Mouse (Mus musculus): ENCODE data around the gene Chil5. TPM values are rescaled to one million over a fixed set of nuclear protein-coding genes. Genes with fewer than 3 reads are reported as not detected.
"Not testable (repeated sequence)": the region's sequence is repeated elsewhere in the genome, so short reads cannot be mapped to it uniquely, and the experiment has no call there.

Gene Chil5
- total RNA-seq (2021), result not detected
- long read RNA-seq, experiment 1, result 0 reads
- long read RNA-seq, experiment 2, result 0 reads

DNA sequence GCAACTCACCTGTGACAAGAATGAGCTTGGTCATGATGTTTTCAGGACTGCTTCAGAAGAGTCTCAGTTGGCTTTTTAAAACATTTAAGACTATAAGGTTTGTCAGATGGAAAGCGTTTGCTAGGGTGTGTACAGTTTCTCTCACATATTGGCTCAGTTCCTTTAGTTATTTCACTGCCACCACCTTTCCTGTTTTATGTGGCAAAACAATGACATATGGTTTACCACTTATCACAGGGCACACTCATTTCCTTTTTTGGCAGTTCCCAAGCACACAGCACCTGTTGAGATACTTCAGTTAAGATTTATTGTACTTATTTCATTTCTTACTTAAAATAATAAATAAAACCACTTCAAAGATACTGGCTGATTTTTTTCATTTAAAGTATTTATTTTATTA lies at the start of gene Chil5:
Gene Chil5, minus strand, starts transcription at position 34 of the 400 bp plus-strand sequence.
- no peak for DNase-seq (ENCODE audit: extremely low spot score in 1 of 2, low spot score in 2 of 2)
- intact Hi-C loops (cut with DNase I), result no loop called here
- Histone ChIP-seq H3K27ac (no peak within 1 kb of the TSS), H3K4me3 (no peak within 1 kb of the TSS)
- TF ChIP-seq CTCF (IDR thresholded peaks at IDR 0.05), result no peak

DNA sequence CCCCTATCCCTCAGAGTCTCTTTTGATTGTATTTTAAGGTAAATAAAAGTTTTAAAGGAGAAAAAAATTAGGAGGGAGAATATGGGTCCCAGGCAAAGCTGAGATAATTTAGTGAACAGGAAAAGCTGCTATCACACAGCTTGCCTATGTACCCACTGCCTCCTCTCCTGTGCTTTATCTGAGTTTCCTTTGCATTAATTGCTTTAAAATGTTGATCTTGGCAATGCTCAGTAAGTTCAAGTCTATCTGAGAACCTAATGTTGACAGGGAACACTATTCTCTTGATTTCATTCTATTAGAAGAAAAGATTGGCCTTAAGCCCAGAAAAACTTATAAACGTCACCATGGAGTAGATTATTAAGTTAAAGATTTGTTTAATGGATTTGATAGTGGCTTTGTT lies 42.2 kb upstream of the Chil5 start:
- Histone ChIP-seq H3K4me3 (no peak overlapping the region), H3K27ac (no peak overlapping the region)
- no peak for TF ChIP-seq CTCF (IDR thresholded peaks at IDR 0.05)
- no peak for DNase-seq (ENCODE audit: extremely low spot score in 1 of 2, low spot score in 2 of 2)
- intact Hi-C loops (cut with DNase I), result no loop called here

DNA sequence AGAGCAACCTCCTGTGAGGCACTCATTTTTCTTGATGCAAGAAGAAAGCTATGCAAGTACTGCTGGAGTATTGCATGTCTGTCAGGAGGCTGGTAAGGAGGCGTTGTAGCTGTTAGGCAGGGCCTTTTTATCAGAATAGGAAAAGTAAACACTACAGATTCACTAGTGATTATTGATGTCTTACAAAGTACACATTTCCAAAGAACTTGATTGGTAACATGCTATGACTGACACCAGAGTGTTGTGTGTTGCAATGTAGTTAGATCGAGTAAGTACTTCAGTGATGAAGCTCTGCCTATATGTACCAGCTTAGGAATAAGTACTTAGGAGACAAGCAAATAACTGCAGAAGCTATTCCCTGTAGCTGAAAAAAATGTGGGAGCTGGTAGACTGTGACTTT lies 38.4 kb upstream of the Chil5 start:
- intact Hi-C loops (cut with DNase I), result no loop called here
- Histone ChIP-seq H3K4me3 (no peak overlapping the region), H3K27ac (no peak overlapping the region)
- TF ChIP-seq CTCF (IDR thresholded peaks at IDR 0.05), result no peak
- no peak for DNase-seq (ENCODE audit: extremely low spot score in 1 of 2, low spot score in 2 of 2)

DNA sequence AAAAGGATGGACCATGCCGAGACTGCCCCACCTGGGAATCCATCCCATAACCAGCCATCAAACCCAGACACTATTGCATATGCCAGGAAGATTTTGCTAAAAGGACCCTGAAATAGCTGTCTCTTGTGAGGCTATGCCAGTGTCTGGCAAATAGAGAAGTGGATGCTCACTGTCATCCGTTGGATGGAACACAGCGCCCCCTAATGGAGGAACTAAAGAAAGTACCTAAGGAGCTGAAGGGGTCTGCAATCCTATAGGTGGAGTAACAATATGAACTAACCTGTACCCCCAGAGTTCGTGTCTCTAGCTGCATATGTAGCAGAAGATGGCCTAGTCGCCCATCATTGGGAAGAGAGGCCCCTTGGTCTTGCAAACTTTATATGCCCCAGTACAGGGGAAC lies 35.1 kb upstream of the Chil5 start:
- H3K4me3 ChIP-seq; intact Hi-C loops (cut with DNase I); H3K27ac ChIP-seq; DNase-seq (ENCODE audit: extremely low spot score in 1 of 2, low spot score in 2 of 2): not testable (repeated sequence)

DNA sequence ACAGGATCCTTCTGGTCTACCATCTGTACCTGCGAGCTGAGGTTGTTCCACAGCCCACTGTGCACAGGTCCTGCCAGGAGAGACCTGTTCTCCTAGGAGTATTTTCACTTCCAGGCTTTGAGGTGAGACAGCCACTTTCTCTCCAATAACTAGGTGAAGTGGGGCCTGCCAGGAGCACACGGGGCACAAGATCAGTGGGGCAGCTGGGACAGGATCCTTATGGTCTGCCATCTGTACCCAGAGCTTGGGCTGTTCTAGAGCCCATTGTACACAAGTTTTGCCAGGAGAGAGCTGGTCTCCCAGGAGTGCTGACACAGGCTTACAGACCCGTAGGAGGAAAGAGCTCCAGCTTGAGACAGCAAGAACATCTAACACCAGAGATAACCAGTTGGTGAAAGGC lies 25.4 kb upstream of the Chil5 start:
- H3K4me3 ChIP-seq, result no peak overlapping the region
- H3K27ac ChIP-seq, result no peak overlapping the region
- DNase-seq (ENCODE audit: extremely low spot score in 1 of 2, low spot score in 2 of 2), result no peak
- intact Hi-C loops (cut with DNase I), result no loop called here
- no peak for TF ChIP-seq CTCF (IDR thresholded peaks at IDR 0.05)

DNA sequence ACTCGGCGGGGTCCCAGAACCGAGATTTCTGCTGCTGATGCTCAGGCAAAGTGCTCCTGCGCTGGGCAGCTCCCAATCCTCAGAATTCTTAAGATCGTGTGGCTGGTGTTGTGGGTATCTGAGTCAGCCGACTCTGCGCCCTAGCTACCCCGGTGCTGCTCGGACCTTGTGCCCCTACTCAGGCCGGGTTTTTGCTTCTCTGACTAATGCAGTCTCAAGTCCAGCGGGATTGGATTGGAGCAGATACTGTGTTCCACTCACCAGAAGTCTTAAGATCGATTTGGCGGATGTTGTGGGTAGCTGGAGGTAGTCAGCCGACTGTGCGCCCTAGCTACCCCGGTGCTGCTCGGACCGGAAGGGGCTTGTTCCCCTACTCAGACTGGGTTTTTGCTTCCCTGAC lies 19.3 kb upstream of the Chil5 start:
- DNase-seq (ENCODE audit: extremely low spot score in 1 of 2, low spot score in 2 of 2), result no peak
- intact Hi-C loops (cut with DNase I), result no loop called here
- TF ChIP-seq CTCF (IDR thresholded peaks at IDR 0.05), result no peak
- no peak overlapping the region for H3K27ac ChIP-seq
- no peak overlapping the region for H3K4me3 ChIP-seq

DNA sequence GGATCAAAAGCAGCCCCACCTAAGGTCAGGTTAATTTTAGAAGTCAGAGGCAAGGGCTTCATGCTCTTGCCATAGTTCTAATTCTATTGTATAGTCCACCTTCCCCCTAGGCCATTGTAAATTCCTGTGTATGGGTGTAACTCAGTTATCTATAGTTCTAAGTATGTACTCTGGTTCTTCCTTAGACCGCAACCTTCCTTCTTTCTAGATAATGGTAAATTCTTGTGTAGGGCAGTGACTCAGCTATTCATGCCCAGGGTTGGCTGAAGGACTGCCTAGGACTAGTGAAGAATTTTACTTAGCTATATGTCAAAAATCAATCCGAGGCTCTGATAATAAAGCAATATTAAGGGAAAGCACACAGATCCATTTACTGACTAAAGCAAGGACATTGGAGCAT lies 7.7 kb upstream of the Chil5 start:
- no peak for DNase-seq (ENCODE audit: extremely low spot score in 1 of 2, low spot score in 2 of 2)
- intact Hi-C loops (cut with DNase I), result no loop called here
- no peak overlapping the region for H3K27ac ChIP-seq
- H3K4me3 ChIP-seq, result no peak overlapping the region
- TF ChIP-seq CTCF (IDR thresholded peaks at IDR 0.05), result no peak

DNA sequence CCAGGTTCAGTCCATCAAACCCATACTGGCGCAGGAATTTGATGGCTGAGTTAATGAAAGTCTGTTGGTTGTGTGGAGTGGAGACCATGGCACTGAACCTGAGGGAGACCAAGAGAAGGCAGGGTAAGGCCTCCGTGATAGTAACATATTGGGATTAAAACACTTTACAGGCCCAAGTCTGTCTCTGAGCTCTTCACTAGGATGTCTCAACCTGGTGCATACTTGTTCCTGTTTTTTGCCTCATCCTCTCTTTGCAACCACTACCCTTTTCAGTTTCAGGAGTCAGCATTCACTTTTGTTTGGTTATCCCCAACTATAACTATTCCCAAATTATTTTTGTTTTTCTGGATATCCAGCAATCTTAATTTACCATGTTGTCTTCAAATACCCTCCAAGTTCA lies 8.5 kb downstream of the Chil5 start:
- TF ChIP-seq CTCF (IDR thresholded peaks at IDR 0.05), result no peak
- intact Hi-C loops (cut with DNase I), result loop anchor here (10.0 kb wide), 1 partner anchor 861 kb away; no protein-coding TSS in a partner anchor
- H3K4me3 ChIP-seq, result no peak overlapping the region

DNA sequence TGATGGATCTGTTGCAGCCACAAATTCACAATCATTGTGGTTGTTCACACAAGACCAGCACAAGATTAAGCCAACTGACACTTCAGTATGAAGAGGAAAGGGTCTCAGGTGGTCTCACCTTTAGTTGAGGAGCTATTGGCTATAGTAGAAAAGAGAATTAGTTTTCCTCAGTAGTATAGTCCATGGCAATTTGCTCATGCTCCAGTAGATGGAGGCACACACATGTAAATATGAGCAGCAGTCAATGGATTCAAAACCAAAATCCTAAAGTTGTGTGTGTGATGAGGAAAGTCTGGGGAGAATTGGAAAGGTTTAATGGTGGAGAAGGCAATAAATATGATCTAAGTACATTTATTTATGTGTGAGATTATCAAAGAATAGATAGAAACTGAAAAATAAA lies 10.8 kb downstream of the Chil5 start:
- peak; percentile 65 for TF ChIP-seq CTCF (IDR thresholded peaks at IDR 0.05)
- intact Hi-C loops (cut with DNase I), result loop anchor here (1.0 to 10.0 kb wide), 2 partner anchors 426 to 863 kb away; no protein-coding TSS in a partner anchor
- no peak for DNase-seq (ENCODE audit: extremely low spot score in 1 of 2, low spot score in 2 of 2)

More for the DNA sequence above, 8.5 kb downstream of the Chil5 start:
- DNase-seq (ENCODE audit: extremely low spot score in 1 of 2, low spot score in 2 of 2), result no peak
- H3K27ac ChIP-seq, result no peak overlapping the region

DNA sequence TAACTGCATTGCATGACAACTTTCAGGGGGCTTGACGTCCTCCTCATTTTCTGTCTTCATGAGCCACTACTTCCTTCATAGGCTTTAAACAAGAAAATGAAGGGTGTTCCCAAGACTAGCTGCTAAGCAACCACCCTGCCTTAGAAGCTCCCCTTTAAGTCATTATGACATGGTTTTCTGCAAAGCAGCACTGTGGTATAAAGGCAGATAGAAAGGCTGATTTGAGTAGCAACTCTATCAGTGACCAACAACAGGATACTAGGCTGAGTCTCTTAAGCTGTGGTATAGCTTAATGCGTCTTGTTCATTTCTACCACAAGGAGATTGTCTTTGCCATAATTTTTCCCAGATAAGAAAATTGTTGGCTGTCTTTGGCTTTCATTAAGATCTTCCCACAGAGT lies 18.1 kb downstream of the Chil5 start, which contains the start of gene Pifo:
Gene Pifo, minus strand, starts transcription at position 101 of the 400 bp plus-strand sequence.
- intact Hi-C loops (cut with DNase I), result no loop called here

More for the DNA sequence above, 10.8 kb downstream of the Chil5 start:
- H3K4me3 ChIP-seq, result no peak overlapping the region
- H3K27ac ChIP-seq, result no peak overlapping the region

DNA sequence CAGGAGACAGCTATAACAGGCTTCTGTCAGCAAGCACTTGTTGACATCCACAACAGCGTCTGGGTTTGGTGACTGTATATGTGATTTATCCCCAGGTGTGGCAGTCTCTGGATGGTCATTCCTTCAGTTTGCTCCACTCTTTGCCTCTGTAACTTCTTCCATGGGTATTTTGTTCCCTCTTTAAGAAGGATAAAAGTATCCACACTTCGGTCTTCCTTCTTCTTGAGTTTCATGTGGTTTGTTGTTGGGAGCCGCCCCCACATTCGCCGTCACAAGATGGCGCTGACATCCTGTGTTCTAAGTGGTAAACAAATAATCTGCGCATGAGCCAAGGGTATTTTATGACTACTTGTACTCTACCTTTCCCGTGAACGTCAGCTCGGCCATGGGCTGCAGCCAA lies 29.3 kb downstream of the Chil5 start:
- H3K4me3 ChIP-seq; intact Hi-C loops (cut with DNase I); DNase-seq (ENCODE audit: extremely low spot score in 1 of 2, low spot score in 2 of 2); H3K27ac ChIP-seq: not testable (repeated sequence)

More for the DNA sequence above, 18.1 kb downstream of the Chil5 start, which contains the start of gene Pifo:
- TF ChIP-seq CTCF (IDR thresholded peaks at IDR 0.05), result no peak
- DNase-seq (ENCODE audit: extremely low spot score in 1 of 2, low spot score in 2 of 2), result no peak
- no peak within 1 kb of the TSS for H3K27ac ChIP-seq
- no peak within 1 kb of the TSS for H3K4me3 ChIP-seq

DNA sequence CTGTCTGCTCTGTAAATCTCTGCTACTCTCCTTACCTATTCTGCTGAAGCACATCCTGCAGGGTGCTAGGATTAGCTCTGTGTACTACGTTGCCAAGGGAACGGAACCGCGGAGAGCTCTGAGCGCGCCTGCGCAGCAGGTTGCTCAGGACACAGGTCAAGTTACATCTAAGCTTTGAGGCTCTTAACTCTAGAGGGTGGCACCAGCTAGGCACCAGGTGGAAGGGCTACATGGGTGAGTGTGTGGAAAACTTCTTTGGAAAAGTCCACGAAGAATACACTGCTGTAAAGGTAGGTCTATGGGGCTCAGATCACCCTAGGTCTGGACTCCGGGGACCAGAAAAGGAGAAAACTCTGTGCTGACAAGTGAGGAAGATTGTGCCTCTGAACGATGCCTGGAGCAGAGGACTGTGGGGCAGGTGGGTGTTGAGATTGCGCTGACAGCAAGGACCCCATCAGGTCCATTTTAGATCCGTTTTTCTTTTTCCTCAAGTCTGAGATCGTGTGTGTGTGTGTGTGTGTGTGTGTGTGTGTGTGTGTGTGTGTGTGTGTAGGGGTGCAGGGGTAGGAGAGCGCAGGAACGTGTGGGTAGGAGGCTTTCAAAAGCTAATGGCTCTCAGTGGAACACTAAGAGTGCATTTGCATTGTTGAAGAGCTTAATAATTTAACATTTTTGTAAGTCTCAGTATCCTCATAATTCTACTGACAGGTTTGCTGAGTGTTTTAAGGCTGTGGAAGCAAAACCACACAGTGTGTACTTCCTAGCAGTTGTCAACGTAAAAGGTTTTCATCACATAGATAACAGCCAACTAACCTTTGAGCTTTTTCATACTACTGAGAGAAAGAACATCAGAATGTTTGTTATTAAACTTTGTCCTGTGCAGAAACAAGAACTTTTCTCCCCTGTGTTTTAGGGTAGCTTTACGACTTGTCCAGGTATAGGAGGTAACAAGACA lies 30.9 kb downstream of the Chil5 start:
- no peak for TF ChIP-seq CTCF (IDR thresholded peaks at IDR 0.05)
- Histone ChIP-seq H3K4me3 (peak overlapping the region; percentile 23), H3K27ac (no peak overlapping the region)
- intact Hi-C loops (cut with DNase I), result no loop called here
- DNase-seq (ENCODE audit: extremely low spot score in 1 of 2, low spot score in 2 of 2), result peak; percentile 25 to 43

Data from left cerebral cortex, adult 2 months (tissue).